Mouse (Mus musculus) ovary, postnatal 10 days (tissue): ENCODE measurements around the gene Gm7030.
"Not testable (repeated sequence)": the region's sequence is repeated elsewhere in the genome, so short reads cannot be mapped to it uniquely, and the experiment has no call there.

Experiments used
- DNase-seq: peaks from one replicate; pipeline ENCODE4 v3.0.0; 2022; ENCODE audit warnings: low spot score

The Gm7030 gene

GRCm38 (mm10) chr17:36135421-36136231, 6.4 kb upstream of the Gm7030 start:
- not testable (repeated sequence) for DNase-seq

GRCm38 (mm10) chr17:36131516-36132265, 2.5 kb upstream of the Gm7030 start:
- DNase-seq = no peak

GRCm38 (mm10) chr17:36128525-36128924, 700 bp downstream of the Gm7030 start:
- DNase-seq = not testable (repeated sequence)

- not testable (repeated sequence) for DNase-seq
Observed at GRCm38 (mm10) chr17:36124111-36124510, 5.1 kb downstream of the Gm7030 start.

- DNase-seq = not testable (repeated sequence)
Observed at GRCm38 (mm10) chr17:36121352-36122020, 7.7 kb downstream of the Gm7030 start, which contains the start of gene Gm19684. TSS of gene Gm19684 (plus strand) at chr17:36121678.

GRCm38 (mm10) chr17:36120839-36121238, 8.4 kb downstream of the Gm7030 start:
- DNase-seq = not testable (repeated sequence)

GRCm38 (mm10) chr17:36116545-36116944, 12.7 kb downstream of the Gm7030 start:
- not testable (repeated sequence) for DNase-seq

- not testable (repeated sequence) for DNase-seq
Observed at GRCm38 (mm10) chr17:36113979-36114593, 15.1 kb downstream of the Gm7030 start.

- DNase-seq = not testable (repeated sequence)
Observed at GRCm38 (mm10) chr17:36111510-36111868, 17.7 kb downstream of the Gm7030 start.

- DNase-seq = not testable (repeated sequence)
Observed at GRCm38 (mm10) chr17:36110641-36111509, 18.4 kb downstream of the Gm7030 start.

DNA sequence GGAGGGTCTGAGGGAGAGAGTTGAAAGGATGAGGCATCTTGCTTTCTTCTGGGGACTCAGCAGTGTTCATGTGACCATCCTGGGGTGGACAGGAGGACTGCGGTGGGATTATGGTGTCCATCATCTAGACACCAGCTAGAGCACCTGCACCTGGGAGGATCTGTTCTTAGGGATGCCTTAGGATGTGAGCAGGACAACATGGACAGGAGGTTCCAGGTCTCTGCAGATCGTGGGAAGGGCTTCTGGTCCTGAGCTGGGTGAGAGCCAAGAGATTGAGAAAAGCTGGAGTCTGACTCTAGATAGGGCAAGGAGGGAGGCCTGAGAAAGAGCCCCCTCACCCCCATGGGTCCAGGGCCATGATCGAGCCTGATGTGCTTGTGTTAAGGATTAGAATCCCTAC, 19.1 kb downstream of the Gm7030 start:
- not testable (repeated sequence) for DNase-seq

GRCm38 (mm10) chr17:36102091-36102490, 27.1 kb downstream of the Gm7030 start:
- DNase-seq = not testable (repeated sequence)

DNA sequence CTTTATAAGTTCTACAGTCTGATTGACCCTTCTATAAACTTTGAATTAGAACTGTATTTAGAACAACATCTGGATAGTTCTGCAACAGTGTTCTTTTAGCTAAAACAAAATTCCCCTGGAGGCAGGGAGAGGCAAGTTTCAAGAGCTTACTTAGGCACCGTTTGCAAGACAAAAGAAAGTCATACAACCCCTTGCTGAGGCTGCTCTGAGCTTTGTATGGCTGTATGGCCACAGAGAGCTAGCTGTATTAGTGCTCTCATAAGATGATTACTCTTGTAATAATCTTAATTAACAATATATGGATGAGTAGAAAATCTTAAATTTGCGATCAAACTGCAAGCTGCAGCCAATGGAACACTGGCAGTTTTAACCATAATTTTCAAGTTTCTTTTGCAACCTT, 29.6 kb downstream of the Gm7030 start:
- not testable (repeated sequence) for DNase-seq

GRCm38 (mm10) chr17:36093936-36094335, 35.3 kb downstream of the Gm7030 start:
- DNase-seq = no peak

GRCm38 (mm10) chr17:36092520-36092919, 36.7 kb downstream of the Gm7030 start:
- DNase-seq = not testable (repeated sequence)

DNA sequence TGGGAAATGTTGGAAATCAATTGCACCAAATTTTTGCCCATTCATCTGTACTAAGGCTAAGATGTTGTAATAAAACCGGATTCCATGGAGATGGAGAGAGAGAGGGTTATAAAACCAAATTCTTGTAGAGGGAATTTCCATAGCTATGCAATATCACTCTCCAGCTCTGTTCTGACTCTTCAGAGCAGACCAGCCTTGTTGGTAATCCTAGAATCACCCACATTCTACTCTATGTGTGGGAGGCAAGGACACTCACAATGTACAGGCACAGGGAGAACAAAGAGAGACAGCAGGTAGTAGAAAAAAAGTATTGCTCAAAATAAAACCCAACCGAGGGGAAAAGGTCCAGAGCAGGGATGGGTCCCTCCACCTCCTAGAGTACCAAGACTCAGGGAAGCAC, 37.3 kb downstream of the Gm7030 start:
- not testable (repeated sequence) for DNase-seq

DNA sequence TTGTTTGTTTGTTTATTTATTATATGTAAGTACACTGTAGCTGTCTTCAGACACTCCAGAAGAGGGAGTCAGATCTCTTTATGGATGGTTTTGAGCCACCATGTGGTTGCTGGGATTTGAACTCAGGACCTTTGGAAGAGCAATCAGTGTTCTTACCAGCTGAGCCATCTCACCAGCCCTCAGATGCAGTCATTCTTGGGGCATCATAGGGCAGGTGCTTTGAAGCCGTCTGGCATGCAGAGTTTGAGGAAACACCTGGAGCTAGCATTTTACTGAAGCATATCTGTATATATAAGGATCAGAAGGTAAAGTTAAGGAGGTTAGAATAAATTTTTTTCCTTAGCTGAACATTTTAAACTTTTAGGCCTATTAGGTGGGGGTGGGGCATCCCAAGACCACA, 43.2 kb downstream of the Gm7030 start:
- not testable (repeated sequence) for DNase-seq

- no peak for DNase-seq
Observed at GRCm38 (mm10) chr17:36083870-36084451, 45.3 kb downstream of the Gm7030 start.

GRCm38 (mm10) chr17:36083266-36083869, 45.9 kb downstream of the Gm7030 start:
- DNase-seq = no peak
